Mouse (Mus musculus) neural tube, embryonic 11.5 days (tissue): ENCODE results near the gene Hopx. TPM values are rescaled to one million over a fixed set of nuclear protein-coding genes. Genes with fewer than 3 reads are reported as not detected.

Experiments
- ATAC-seq: fragments of 200-750 bp; cut with Nextera tagmentation; 2 replicates; pipeline ENCODE4 v1.8.0; 2017; ENCODE audit warnings: moderate number of reproducible peaks, mild to moderate bottlenecking, moderate TSS enrichment, moderate library complexity; ENCODE audit not compliant: insufficient read depth, low FRiP score, low TSS enrichment
- DNase-seq: peaks from one replicate; pipeline ENCODE4 v3.0.0-alpha.2; 2015; ENCODE audit warnings: low spot score
- H3K27ac ChIP-seq: fragments of 300-500 bp; sonication (generic); 2 replicates; pipeline ENCODE4 v1.5.1; 2014; ENCODE audit warnings: low read depth, mild to moderate bottlenecking, low read length
- H3K27me3 ChIP-seq: fragments of 300-500 bp; sonication (generic); 2 replicates; pipeline ENCODE4 v1.6.1; 2014; ENCODE audit warnings: mild to moderate bottlenecking, low read length, mixed read lengths; ENCODE audit not compliant: control insufficient read depth, insufficient read depth
- H3K36me3 ChIP-seq: fragments of 300-500 bp; sonication (generic); 2 replicates; pipeline ENCODE4 v1.6.1; 2014; ENCODE audit warnings: mild to moderate bottlenecking, low read length, moderate library complexity, mixed read lengths; ENCODE audit not compliant: control insufficient read depth, insufficient read depth
- H3K4me1 ChIP-seq: fragments of 300-500 bp; sonication (generic); 2 replicates; pipeline ENCODE4 v1.6.1; 2014; ENCODE audit warnings: low read length, mixed read lengths; ENCODE audit not compliant: control insufficient read depth, insufficient read depth
- H3K4me2 ChIP-seq: fragments of 300-500 bp; sonication (generic); 2 replicates; pipeline ENCODE4 v1.6.1; 2014; ENCODE audit warnings: low read depth, mild to moderate bottlenecking, moderate library complexity
- H3K4me3 ChIP-seq: fragments of 300-500 bp; sonication (generic); 2 replicates; pipeline ENCODE4 v1.5.1; 2014; ENCODE audit warnings: low read depth, low read length
- H3K9ac ChIP-seq: fragments of 300-500 bp; sonication (generic); 2 replicates; pipeline ENCODE4 v1.6.1; 2014; ENCODE audit warnings: mild to moderate bottlenecking, low read length
- H3K9me3 ChIP-seq: fragments of 300-500 bp; sonication (generic); 2 replicates; pipeline ENCODE4 v1.6.1; 2016; ENCODE audit warnings: low read length; ENCODE audit not compliant: control insufficient read depth
- WGBS: fragments of 180-500 bp; shearing (Covaris S2); extraction: QIAGEN DNeasy Blood & Tissue Kit; methylation state at CpG from one replicate; pipeline ENCODE4 v1.1.7; 2014; 5-methylcytosine and 5-hydroxymethylcytosine counted together
- polyA plus RNA-seq: library from polyadenylated mRNA; unstranded; fragments of >200 nt; fragmentation: Nextera tagmentation; extraction: Ambion mirVana; gene quantifications from 2 replicates; pipeline ENCODE4 v1.2.1, GENCODE M21; 2014

Hopx gene
- polyA plus RNA-seq, 1 experiment from 2014 or later = 1.6 TPM

GRCm38 (mm10) chr5:77126415-77126968, 11.6 kb upstream of the Hopx start:
- Histone ChIP-seq H3K4me3 (no peak overlapping the region), H3K27me3 (no peaks in the 10 kb centered on the region), H3K27ac (no peak overlapping the region), H3K9me3 (no peaks in the 10 kb centered on the region), H3K4me1 (peaks cover 8% of the 10 kb centered on the region; the same call in 1 of the 2 replicates), H3K4me2 (no peak overlapping the region), H3K36me3 (no peaks in the 10 kb centered on the region), H3K9ac (no peak overlapping the region)
- DNase-seq (no peak), ATAC-seq (no peak)
- 91% methylated on average over 3 of the region's 3 CpGs for WGBS

DNA sequence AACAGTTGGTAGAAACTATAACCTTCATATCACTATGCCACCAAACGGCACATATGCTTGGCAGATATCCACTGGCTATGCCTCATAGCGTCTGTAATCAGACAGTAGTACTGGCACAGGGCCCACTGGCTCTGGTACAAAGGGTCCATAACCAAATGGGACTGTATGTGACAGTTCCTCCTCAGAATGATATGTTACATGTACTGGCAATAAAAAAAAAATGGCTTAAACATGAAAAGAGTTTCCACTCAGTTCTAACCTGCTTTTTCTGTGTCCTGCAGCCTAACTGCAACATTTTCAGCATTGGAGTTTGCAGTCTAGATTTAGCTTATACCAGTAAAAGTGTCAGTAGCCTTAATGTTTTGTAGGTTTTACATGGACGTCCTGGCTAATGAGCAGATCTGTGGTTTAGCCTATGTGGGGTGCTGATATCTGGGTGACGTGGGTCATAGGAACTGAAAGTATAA, 9.9 kb upstream of the Hopx start:
- no peak overlapping the region for H3K27ac ChIP-seq
- DNase-seq (no peak), ATAC-seq (no peak)
- no peaks in the 10 kb centered on the region for H3K36me3 ChIP-seq
- no peaks in the 10 kb centered on the region for H3K27me3 ChIP-seq
- 78% methylated on average over 4 of the region's 4 CpGs for WGBS
- H3K4me3 ChIP-seq = no peak overlapping the region
- H3K9ac ChIP-seq = no peak overlapping the region
- H3K4me1 ChIP-seq = peaks cover 8% of the 10 kb centered on the region; the same call in 1 of the 2 replicates
- no peak overlapping the region for H3K4me2 ChIP-seq
- H3K9me3 ChIP-seq = no peaks in the 10 kb centered on the region

DNA sequence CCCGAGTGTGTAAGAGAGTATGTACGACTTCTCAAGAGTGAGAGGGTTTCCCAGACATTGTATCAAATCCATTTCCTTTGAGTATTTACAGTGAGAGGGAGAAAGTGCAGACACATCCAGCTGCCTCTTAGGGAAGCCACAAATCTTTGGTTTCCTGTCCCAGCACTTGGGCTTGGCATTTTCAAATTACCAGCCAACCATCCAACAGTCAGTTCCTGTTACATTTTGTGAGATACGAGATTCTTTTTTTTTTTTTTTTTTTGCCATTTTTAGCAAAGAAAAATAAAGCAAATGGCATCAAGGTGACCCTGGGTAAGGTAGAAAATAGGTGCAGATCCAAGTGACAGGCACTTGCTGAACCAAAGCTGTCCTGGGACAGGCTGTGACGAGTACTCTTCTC, 9.2 kb upstream of the Hopx start:
- WGBS = 77% methylated on average over 4 of the region's 4 CpGs
- Histone ChIP-seq H3K4me3 (no peak overlapping the region), H3K4me2 (no peak overlapping the region), H3K36me3 (no peaks in the 10 kb centered on the region), H3K4me1 (peaks cover 8% of the 10 kb centered on the region; the same call in 1 of the 2 replicates), H3K9ac (no peak overlapping the region), H3K27ac (no peak overlapping the region), H3K9me3 (no peaks in the 10 kb centered on the region), H3K27me3 (no peaks in the 10 kb centered on the region)
- no peak for ATAC-seq
- DNase-seq = no peak

- ATAC-seq (no peak), DNase-seq (no peak)
- no peak overlapping the region for H3K4me2 ChIP-seq
- H3K27ac ChIP-seq = no peak overlapping the region
- H3K27me3 ChIP-seq = no peaks in the 10 kb centered on the region
- H3K9ac ChIP-seq = no peak overlapping the region
- H3K36me3 ChIP-seq = no peaks in the 10 kb centered on the region
- H3K4me3 ChIP-seq = no peak overlapping the region
- no peaks in the 10 kb centered on the region for H3K9me3 ChIP-seq
- H3K4me1 ChIP-seq = peaks cover 8% of the 10 kb centered on the region; the same call in 1 of the 2 replicates
- 64% methylated on average over 9 of the region's 9 CpGs for WGBS
Measured at GRCm38 (mm10) chr5:77123597-77123996, 8.7 kb upstream of the Hopx start.

DNA sequence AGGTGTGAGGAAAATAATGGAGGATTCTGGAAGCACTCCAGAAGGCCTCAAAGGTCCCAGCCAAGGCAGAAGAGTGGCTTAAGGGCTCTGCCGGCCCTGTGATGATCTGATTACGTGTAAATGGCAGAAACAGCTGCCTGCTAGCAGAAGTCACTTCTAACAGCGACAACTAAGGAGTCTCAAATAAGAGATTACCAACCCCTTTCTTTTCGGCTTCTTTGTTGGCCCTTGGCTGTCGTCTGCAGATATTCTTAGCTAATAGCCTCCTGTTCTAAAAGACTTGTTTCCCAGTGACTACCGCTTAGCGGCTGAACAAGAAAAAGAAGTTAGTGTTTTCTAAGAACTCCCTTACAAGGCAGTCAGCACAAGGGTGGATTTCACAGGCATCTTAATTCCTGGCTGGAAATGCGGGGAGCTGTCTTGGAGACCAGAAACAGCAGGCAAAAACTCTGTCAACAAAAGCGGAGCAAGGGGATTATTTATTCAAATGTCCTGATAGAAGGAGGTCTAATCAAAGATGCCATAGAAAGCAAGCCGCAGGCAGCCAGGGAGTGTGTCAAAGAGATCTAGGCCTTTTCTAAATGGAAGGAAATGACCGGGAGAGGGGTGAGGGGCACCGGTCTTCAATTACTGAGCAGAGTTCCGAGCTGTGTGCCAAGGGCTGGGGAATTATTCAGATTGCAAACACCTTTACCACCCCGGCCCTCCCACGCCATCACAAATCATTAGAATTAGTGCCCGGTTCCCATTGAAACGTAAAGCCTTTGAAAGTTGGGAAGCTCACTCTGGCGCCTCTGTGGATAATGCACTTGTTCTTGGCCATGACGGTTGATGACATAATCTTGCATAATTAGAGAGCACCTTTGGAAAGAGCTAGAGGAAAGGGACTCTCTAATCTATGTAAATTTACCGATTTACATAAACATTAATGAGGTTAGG, 7.6 kb upstream of the Hopx start:
- Histone ChIP-seq H3K9ac (no peak overlapping the region), H3K9me3 (no peaks in the 10 kb centered on the region), H3K27ac (peak overlapping the region; percentile 76), H3K36me3 (no peaks in the 10 kb centered on the region), H3K27me3 (no peaks in the 10 kb centered on the region), H3K4me1 (peaks cover 8% of the 10 kb centered on the region; the same call in 1 of the 2 replicates), H3K4me2 (peak overlapping the region; percentile 10), H3K4me3 (no peak overlapping the region)
- WGBS = 5% methylated on average over 20 of the region's 20 CpGs
- peak; percentile 55 for DNase-seq
- peak; percentile 90 for ATAC-seq

DNA sequence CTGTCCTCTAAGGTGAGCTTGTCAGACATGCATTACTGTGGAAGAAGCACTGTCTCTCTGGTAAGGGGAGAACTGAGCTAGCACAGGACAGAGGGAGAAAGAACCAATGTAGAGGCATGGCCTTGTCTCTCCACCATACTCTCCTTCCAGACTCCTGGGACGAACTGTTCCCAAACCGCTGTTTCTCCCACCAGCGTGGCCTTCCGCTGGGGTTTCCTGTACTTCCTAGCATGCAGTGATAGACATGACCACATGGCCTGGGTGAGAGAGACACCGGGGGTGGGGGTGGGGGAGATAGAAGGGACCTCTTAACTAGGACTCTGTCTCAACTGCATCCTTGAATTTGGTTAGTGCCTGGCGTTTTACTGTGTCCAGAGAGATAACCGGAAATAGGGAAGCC, 5.8 kb upstream of the Hopx start:
- H3K4me3 ChIP-seq = no peak overlapping the region
- no peak overlapping the region for H3K9ac ChIP-seq
- no peak overlapping the region for H3K27ac ChIP-seq
- H3K27me3 ChIP-seq = no peaks in the 10 kb centered on the region
- peaks cover 8% of the 10 kb centered on the region; the same call in 1 of the 2 replicates for H3K4me1 ChIP-seq
- ATAC-seq (no peak), DNase-seq (no peak)
- WGBS = 87% methylated on average over 7 of the region's 7 CpGs
- H3K9me3 ChIP-seq = no peaks in the 10 kb centered on the region
- H3K36me3 ChIP-seq = no peaks in the 10 kb centered on the region
- H3K4me2 ChIP-seq = no peak overlapping the region

DNA sequence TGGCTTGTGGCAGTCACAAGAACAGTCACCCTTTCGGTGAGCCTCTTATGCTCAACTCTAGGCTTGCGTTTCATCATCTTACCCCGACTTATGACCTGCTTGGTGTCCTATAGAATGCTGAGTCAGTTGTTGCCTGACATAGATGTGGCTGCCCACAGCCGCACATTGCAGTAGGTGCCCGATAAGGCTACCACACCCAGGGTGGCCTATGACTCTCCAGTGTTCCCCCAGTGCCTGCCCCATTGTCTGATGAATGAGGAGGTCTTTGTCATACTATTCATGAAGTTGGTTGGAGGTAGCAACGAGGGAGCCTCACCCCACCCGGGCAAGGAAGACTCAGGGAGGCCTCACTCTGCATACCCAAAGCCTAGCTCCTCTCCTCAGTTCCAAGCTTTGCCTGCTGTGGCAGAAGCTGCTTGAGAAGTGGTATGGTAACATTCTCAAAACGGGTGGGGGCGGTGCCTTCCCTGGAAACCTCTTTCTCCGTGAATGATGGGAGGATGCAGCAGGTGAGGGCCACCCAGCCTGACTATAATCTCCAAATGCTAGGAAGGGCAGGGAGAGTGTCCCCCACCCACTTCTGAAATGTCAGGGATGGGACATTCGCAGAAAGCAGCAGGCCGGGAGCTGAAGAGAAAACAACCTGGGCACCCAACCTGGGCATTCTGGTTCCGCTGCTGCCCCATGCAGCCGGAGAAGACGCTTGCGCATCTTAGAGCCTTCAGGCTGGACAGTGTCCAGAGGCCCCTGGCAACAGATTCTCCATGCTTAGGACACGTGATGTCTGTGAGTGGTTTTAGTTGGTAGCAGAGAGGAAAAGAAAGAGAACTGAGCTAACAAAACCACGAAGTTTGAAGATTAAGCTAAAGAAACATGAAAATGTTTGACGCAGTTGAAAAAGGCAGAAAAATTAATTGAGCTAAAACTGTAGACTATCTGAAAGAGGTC, 4.8 kb upstream of the Hopx start:
- H3K4me1 ChIP-seq = peaks cover 8% of the 10 kb centered on the region; the same call in 1 of the 2 replicates
- no peak overlapping the region for H3K27ac ChIP-seq
- DNase-seq = no peak
- no peaks in the 10 kb centered on the region for H3K36me3 ChIP-seq
- H3K9me3 ChIP-seq = no peaks in the 10 kb centered on the region
- no peaks in the 10 kb centered on the region for H3K27me3 ChIP-seq
- no peak for ATAC-seq
- H3K4me3 ChIP-seq = no peak overlapping the region
- 78% methylated on average over 19 of the region's 19 CpGs for WGBS
- no peak overlapping the region for H3K4me2 ChIP-seq
- no peak overlapping the region for H3K9ac ChIP-seq

- Histone ChIP-seq H3K9me3 (no peaks in the 10 kb centered on the region), H3K9ac (no peak overlapping the region), H3K36me3 (no peaks in the 10 kb centered on the region), H3K4me3 (no peak overlapping the region), H3K4me1 (no peaks in the 10 kb centered on the region), H3K27ac (no peak overlapping the region), H3K27me3 (no peaks in the 10 kb centered on the region), H3K4me2 (no peak overlapping the region)
- DNase-seq = no peak
- 87% methylated on average over 9 of the region's 9 CpGs for WGBS
- no peak for ATAC-seq
Measured at GRCm38 (mm10) chr5:77115732-77116131, 811 bp upstream of the Hopx start.
